Mouse (Mus musculus): ENCODE data around the gene Bpgm. TPM values are rescaled to one million over a fixed set of nuclear protein-coding genes. Genes with fewer than 3 reads are reported as not detected.

Gene Bpgm
- polyA plus RNA-seq, 1 experiment = 22.1 TPM

DNA sequence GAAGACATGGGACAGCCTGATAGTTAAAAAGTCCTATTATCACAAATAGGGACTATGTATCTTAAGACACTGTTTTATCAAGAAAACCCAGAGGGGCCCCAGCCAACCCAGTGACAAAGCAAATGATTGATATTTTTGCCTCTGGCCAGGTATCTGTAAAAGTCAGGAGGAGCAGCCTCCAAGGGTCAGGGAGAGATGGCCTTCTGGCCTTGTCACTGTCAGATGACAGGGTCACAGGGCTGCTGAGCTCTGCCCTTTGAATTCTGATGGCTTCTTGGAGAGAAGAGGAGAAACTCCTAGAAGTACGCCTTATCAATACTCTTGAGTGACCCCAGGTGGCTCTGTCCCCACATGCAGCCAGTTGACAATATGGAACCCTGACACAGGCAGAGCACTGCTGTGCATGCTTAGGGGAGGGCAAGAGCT lies 49.5 kb downstream of the Bpgm start:
- WGBS = 84% methylated on average over 1 of the region's 1 CpGs

DNA sequence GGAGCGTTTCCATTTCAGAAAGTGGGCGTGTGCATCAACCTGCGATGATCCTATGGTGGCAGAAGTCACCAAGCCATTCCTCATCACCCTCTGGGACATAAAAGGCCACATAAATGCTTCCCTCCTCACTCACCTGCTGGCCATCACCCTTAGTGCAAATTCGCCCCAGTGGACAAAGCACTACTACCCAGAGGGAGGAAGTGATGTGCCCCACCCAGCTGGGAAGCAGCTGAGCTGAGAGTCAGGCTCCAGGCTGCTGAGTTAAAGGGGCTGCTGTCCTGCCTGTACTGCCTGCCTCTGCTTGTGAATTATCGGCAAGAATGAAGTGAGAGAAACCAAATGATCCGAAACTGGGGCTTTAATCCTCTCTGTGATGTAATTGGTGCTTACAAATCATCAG lies 49.9 kb downstream of the Bpgm start:
- TF ChIP-seq CTCF (IDR thresholded peaks at IDR 0.05; ENCODE audit: extremely low read depth, insufficient read length, insufficient replicate concordance, low read depth, low read length) = no peak
- no peak for TF ChIP-seq POLR2A (IDR thresholded peaks at IDR 0.05; ENCODE audit: low read depth, low read length)
- Histone ChIP-seq H3K27ac (ENCODE audit: insufficient read depth, low read depth, low read length) (no peak overlapping the region), H3K36me3 (ENCODE audit: control insufficient read depth, insufficient read depth, low read length) (no peaks in the 10 kb centered on the region), H3K4me3 (ENCODE audit: low read depth, low read length) (no peak overlapping the region), H3K27me3 (ENCODE audit: control insufficient read depth, insufficient read depth, low read length) (no peaks in the 10 kb centered on the region), H3K4me1 (ENCODE audit: control insufficient read depth, insufficient read depth, insufficient read length, low read length) (no peaks in the 10 kb centered on the region)
- WGBS = 67% methylated on average over 6 of the region's 6 CpGs

More for the DNA sequence above, 49.5 kb downstream of the Bpgm start:
- Histone ChIP-seq H3K36me3 (ENCODE audit: control insufficient read depth, insufficient read depth, low read length) (no peaks in the 10 kb centered on the region), H3K4me1 (ENCODE audit: control insufficient read depth, insufficient read depth, insufficient read length, low read length) (no peaks in the 10 kb centered on the region), H3K27me3 (ENCODE audit: control insufficient read depth, insufficient read depth, low read length) (no peaks in the 10 kb centered on the region), H3K4me3 (ENCODE audit: low read depth, low read length) (no peak overlapping the region), H3K27ac (ENCODE audit: insufficient read depth, low read depth, low read length) (no peak overlapping the region)
- no peak for TF ChIP-seq CTCF (IDR thresholded peaks at IDR 0.05; ENCODE audit: extremely low read depth, insufficient read length, insufficient replicate concordance, low read depth, low read length)
- TF ChIP-seq POLR2A (IDR thresholded peaks at IDR 0.05; ENCODE audit: low read depth, low read length) = no peak

DNA sequence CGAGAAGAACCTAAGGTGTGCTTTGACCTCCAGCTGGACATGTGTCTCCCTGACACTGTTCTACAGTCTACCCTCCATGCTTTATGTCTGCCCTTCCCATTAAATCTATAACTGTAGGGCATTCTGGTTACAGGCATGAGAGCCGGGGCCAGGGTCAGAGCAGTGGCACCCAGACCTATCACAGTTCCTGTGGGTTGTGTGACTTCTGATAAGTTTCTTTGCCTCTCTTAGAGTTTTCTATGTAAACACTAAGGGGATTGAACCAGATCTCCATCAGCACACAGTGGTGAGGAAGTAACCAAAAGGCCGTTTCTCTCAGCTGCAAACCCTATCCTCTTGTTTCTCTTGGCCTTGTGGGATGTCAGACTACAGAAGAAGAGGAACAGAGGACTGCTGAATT lies 50.4 kb downstream of the Bpgm start:
- WGBS = 81% methylated on average over 3 of the region's 3 CpGs
- Histone ChIP-seq H3K27me3 (ENCODE audit: control insufficient read depth, insufficient read depth, low read length) (no peaks in the 10 kb centered on the region), H3K27ac (ENCODE audit: insufficient read depth, low read depth, low read length) (no peak overlapping the region), H3K4me3 (ENCODE audit: low read depth, low read length) (no peak overlapping the region), H3K4me1 (ENCODE audit: control insufficient read depth, insufficient read depth, insufficient read length, low read length) (no peaks in the 10 kb centered on the region), H3K36me3 (ENCODE audit: control insufficient read depth, insufficient read depth, low read length) (no peaks in the 10 kb centered on the region)
- TF ChIP-seq POLR2A (IDR thresholded peaks at IDR 0.05; ENCODE audit: low read depth, low read length) = no peak
- no peak for TF ChIP-seq CTCF (IDR thresholded peaks at IDR 0.05; ENCODE audit: extremely low read depth, insufficient read length, insufficient replicate concordance, low read depth, low read length)

DNA sequence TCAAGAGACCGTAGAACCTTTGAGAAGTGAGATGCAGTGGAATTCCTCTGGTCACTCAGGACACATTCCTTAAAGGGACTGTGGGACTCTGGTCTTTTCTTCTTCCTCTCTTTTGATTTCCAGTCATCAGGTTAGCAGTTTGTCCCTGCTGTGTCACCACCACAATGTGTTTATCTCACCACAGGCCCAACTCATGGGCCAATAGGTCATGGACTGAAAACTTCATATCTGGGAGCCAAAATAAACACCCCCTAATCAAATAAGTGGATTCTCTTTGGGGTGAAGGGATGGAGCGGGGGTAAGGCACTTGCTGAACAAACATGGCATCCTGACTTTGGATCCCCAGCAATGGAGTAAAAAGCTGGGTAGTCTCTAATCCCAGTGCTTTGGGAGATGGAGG lies 52.1 kb downstream of the Bpgm start:
- H3K27me3 ChIP-seq (ENCODE audit: control insufficient read depth, insufficient read depth, low read length) = no peaks in the 10 kb centered on the region
- 89% methylated on average over 2 of the region's 2 CpGs for WGBS
- no peak overlapping the region for H3K27ac ChIP-seq (ENCODE audit: insufficient read depth, low read depth, low read length)
- no peaks in the 10 kb centered on the region for H3K36me3 ChIP-seq (ENCODE audit: control insufficient read depth, insufficient read depth, low read length)
- no peak overlapping the region for H3K4me3 ChIP-seq (ENCODE audit: low read depth, low read length)
- TF ChIP-seq POLR2A (IDR thresholded peaks at IDR 0.05; ENCODE audit: low read depth, low read length) (no peak), CTCF (IDR thresholded peaks at IDR 0.05; ENCODE audit: extremely low read depth, insufficient read length, insufficient replicate concordance, low read depth, low read length) (no peak)
- H3K4me1 ChIP-seq (ENCODE audit: control insufficient read depth, insufficient read depth, insufficient read length, low read length) = no peaks in the 10 kb centered on the region

GRCm38 (mm10) chr6:34529992-34530391 lies 54.0 kb downstream of the Bpgm start:
- Histone ChIP-seq H3K36me3 (ENCODE audit: control insufficient read depth, insufficient read depth, low read length) (no peaks in the 10 kb centered on the region), H3K4me1 (ENCODE audit: control insufficient read depth, insufficient read depth, insufficient read length, low read length) (no peaks in the 10 kb centered on the region), H3K27ac (ENCODE audit: insufficient read depth, low read depth, low read length) (no peak overlapping the region), H3K27me3 (ENCODE audit: control insufficient read depth, insufficient read depth, low read length) (no peaks in the 10 kb centered on the region), H3K4me3 (ENCODE audit: low read depth, low read length) (no peak overlapping the region)
- TF ChIP-seq CTCF (IDR thresholded peaks at IDR 0.05; ENCODE audit: extremely low read depth, insufficient read length, insufficient replicate concordance, low read depth, low read length) = no peak
- 65% methylated on average over 3 of the region's 3 CpGs for WGBS

DNA sequence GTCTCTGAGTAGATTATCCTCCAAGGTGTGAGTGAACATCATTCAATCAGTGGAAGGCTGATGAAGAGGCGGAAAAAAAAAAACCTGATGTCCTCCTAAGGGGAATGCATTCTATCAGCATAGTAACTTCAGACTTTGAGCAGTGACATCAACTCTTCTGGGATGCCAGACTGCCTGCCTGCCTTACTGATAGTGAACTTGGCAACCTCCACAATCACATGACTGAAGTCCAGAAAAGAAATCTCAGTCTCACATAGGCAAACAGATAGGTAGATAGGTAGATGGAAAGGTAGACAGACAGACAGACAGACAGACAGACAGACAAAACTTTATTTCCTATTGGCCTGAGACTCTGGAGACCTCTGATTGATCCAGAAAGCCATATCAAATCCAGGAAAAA lies 57.0 kb downstream of the Bpgm start:
- TF ChIP-seq POLR2A (IDR thresholded peaks at IDR 0.05; ENCODE audit: low read depth, low read length) = no peak
- Histone ChIP-seq H3K4me1 (ENCODE audit: control insufficient read depth, insufficient read depth, insufficient read length, low read length) (no peaks in the 10 kb centered on the region), H3K27me3 (ENCODE audit: control insufficient read depth, insufficient read depth, low read length) (no peaks in the 10 kb centered on the region), H3K4me3 (ENCODE audit: low read depth, low read length) (no peak overlapping the region), H3K36me3 (ENCODE audit: control insufficient read depth, insufficient read depth, low read length) (no peaks in the 10 kb centered on the region), H3K27ac (ENCODE audit: insufficient read depth, low read depth, low read length) (no peak overlapping the region)
- WGBS = 43% methylated on average over 1 of the region's 1 CpGs

GRCm38 (mm10) chr6:34533896-34534295 lies 57.9 kb downstream of the Bpgm start:
- no peaks in the 10 kb centered on the region for H3K27me3 ChIP-seq (ENCODE audit: control insufficient read depth, insufficient read depth, low read length)
- H3K4me1 ChIP-seq (ENCODE audit: control insufficient read depth, insufficient read depth, insufficient read length, low read length) = no peaks in the 10 kb centered on the region
- WGBS = 71% methylated on average over 5 of the region's 5 CpGs
- no peak overlapping the region for H3K27ac ChIP-seq (ENCODE audit: insufficient read depth, low read depth, low read length)
- no peaks in the 10 kb centered on the region for H3K36me3 ChIP-seq (ENCODE audit: control insufficient read depth, insufficient read depth, low read length)
- TF ChIP-seq POLR2A (IDR thresholded peaks at IDR 0.05; ENCODE audit: low read depth, low read length) (no peak), CTCF (IDR thresholded peaks at IDR 0.05; ENCODE audit: extremely low read depth, insufficient read length, insufficient replicate concordance, low read depth, low read length) (no peak)
- no peak overlapping the region for H3K4me3 ChIP-seq (ENCODE audit: low read depth, low read length)

DNA sequence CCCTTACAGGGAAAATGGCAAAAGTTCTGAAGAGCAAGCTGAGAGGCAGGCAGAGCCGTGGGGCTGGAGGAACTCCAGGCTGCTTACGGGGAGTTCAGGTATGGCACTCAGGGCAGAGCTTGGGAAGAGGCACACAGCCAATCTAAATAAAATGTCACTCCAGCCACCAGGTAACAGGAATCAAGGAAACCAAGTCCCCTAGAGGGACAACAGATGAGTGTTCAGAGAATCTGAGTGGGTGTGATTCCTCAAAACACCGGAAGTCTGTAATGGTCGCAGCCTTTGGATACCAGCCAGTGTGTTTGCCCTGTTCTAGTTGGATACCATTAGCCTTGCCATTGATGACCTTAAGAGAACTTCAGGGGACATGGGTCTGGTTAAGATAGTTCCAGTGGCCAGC lies 66.9 kb downstream of the Bpgm start:
- H3K36me3 ChIP-seq (ENCODE audit: control insufficient read depth, insufficient read depth, low read length) = no peaks in the 10 kb centered on the region
- WGBS = 24% methylated on average over 4 of the region's 4 CpGs
- H3K27me3 ChIP-seq (ENCODE audit: control insufficient read depth, insufficient read depth, low read length) = no peaks in the 10 kb centered on the region
- H3K4me3 ChIP-seq (ENCODE audit: low read depth, low read length) = no peak overlapping the region; the same call in 1 of the 2 replicates
- TF ChIP-seq POLR2A (IDR thresholded peaks at IDR 0.05; ENCODE audit: low read depth, low read length) = no peak
- TF ChIP-seq CTCF (IDR thresholded peaks at IDR 0.05; ENCODE audit: extremely low read depth, insufficient read length, insufficient replicate concordance, low read depth, low read length) = no peak
- peaks cover 10% of the 10 kb centered on the region for H3K4me1 ChIP-seq (ENCODE audit: control insufficient read depth, insufficient read depth, insufficient read length, low read length)
- H3K27ac ChIP-seq (ENCODE audit: insufficient read depth, low read depth, low read length) = peak overlapping the region; percentile 63
